Mouse (Mus musculus) stomach, embryonic 14.5 days (tissue): ENCODE measurements around the gene Nubpl. TPM values are rescaled to one million over a fixed set of nuclear protein-coding genes. Genes with fewer than 3 reads are reported as not detected.

Source experiments
- ATAC-seq: fragments of 200-750 bp; cut with Nextera tagmentation; 2 replicates; pipeline ENCODE4 v1.8.0; 2017; ENCODE audit warnings: low read depth, moderate TSS enrichment; ENCODE audit not compliant: insufficient number of reproducible peaks, insufficient read depth, low FRiP score
- H3K27ac ChIP-seq: fragments of 300-500 bp; sonication (generic); 2 replicates; pipeline ENCODE4 v1.5.1; 2014; ENCODE audit warnings: mild to moderate bottlenecking, low read length, moderate library complexity, mixed read lengths
- H3K27me3 ChIP-seq: fragments of 300-500 bp; sonication (generic); 2 replicates; pipeline ENCODE4 v1.6.1; 2014; ENCODE audit warnings: low read length, control low read depth, mixed read lengths; ENCODE audit not compliant: control insufficient read depth, insufficient read depth
- H3K36me3 ChIP-seq: fragments of 300-500 bp; sonication (generic); 2 replicates; pipeline ENCODE4 v1.6.1; 2014; ENCODE audit warnings: mild to moderate bottlenecking, control low read depth, low read length, moderate library complexity, mixed read lengths; ENCODE audit not compliant: control insufficient read depth, insufficient read depth
- H3K4me1 ChIP-seq: fragments of 300-500 bp; sonication (generic); 2 replicates; pipeline ENCODE4 v1.6.1; 2014; ENCODE audit warnings: low read length, control low read depth, mixed read lengths; ENCODE audit not compliant: control insufficient read depth, insufficient read depth
- H3K4me2 ChIP-seq: fragments of 300-500 bp; sonication (generic); replicated peaks from 2 replicates; pipeline ENCODE4 v1.6.1; 2014; ENCODE audit warnings: low read depth, low read length, control low read depth
- H3K4me3 ChIP-seq: fragments of 300-500 bp; sonication (generic); 2 replicates; pipeline ENCODE4 v1.5.1; 2014; ENCODE audit warnings: low read depth, low read length, control low read depth
- H3K9ac ChIP-seq: fragments of 300-500 bp; sonication (generic); replicated peaks from 2 replicates; pipeline ENCODE4 v1.6.1; 2014; ENCODE audit warnings: low read depth, mild to moderate bottlenecking, control low read depth, low read length, moderate library complexity, mixed read lengths
- H3K9me3 ChIP-seq: fragments of 300-500 bp; sonication (generic); 2 replicates; pipeline ENCODE4 v1.6.1; 2016; ENCODE audit warnings: low read depth, low read length, control low read depth; ENCODE audit not compliant: control insufficient read depth
- WGBS: fragments of 180-500 bp; shearing (Covaris S2); extraction: QIAGEN DNeasy Blood & Tissue Kit; methylation state at CpG from one replicate; pipeline ENCODE4 v1.1.7; 2014; 5-methylcytosine and 5-hydroxymethylcytosine counted together
- polyA plus RNA-seq: library from polyadenylated mRNA; unstranded; fragments of >200 nt; fragmentation: Nextera tagmentation; extraction: Ambion mirVana; gene quantifications from 2 replicates; pipeline ENCODE4 v1.2.1, GENCODE M21; 2014

Gene Nubpl
- polyA plus RNA-seq, 1 experiment from 2014 or later: 14.9 TPM

- no peak overlapping the region for H3K4me2 ChIP-seq
- H3K27me3 ChIP-seq: no peaks in the 10 kb centered on the region
- H3K27ac ChIP-seq: no peak overlapping the region
- WGBS: 90% methylated on average over 5 of the region's 5 CpGs
- no peaks in the 10 kb centered on the region for H3K36me3 ChIP-seq
- no peak for ATAC-seq
- no peak overlapping the region for H3K4me3 ChIP-seq
- H3K4me1 ChIP-seq: no peaks in the 10 kb centered on the region
- no peak overlapping the region for H3K9ac ChIP-seq
- no peaks in the 10 kb centered on the region for H3K9me3 ChIP-seq
These were observed 156.6 kb downstream of the Nubpl start for GRCm38 (mm10) chr12:52254089-52254488.

GRCm38 (mm10) chr12:52268131-52268530, 170.6 kb downstream of the Nubpl start:
- Histone ChIP-seq H3K9me3 (no peaks in the 10 kb centered on the region), H3K4me2 (no peak overlapping the region), H3K27ac (no peak overlapping the region), H3K9ac (no peak overlapping the region), H3K36me3 (no peaks in the 10 kb centered on the region), H3K4me1 (no peaks in the 10 kb centered on the region), H3K4me3 (no peak overlapping the region), H3K27me3 (no peaks in the 10 kb centered on the region)
- WGBS: 86% methylated on average over 2 of the region's 2 CpGs
- ATAC-seq: no peak

DNA sequence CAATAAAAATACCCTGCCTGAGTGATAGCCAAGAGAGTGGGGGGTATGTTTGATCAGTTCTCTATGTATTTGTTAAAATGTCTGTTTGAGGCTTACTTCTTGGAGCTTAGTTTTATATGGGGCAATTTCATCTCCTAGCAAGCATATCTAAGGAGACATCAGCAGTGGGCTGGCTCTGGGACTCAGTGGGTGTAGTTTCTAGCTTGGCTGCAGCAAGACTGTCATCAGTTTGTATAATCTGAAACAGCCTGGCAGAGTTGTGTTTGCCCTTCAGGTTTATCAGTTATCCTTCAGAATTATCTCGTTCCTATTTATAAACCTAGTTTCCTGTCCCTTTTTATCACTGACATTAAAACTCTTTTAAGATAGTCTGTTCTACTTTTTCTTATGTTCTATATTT, 175.3 kb downstream of the Nubpl start:
- no peak overlapping the region for H3K27ac ChIP-seq
- no peaks in the 10 kb centered on the region for H3K9me3 ChIP-seq
- no peak overlapping the region for H3K9ac ChIP-seq
- H3K4me3 ChIP-seq: no peak overlapping the region
- WGBS: 38% methylated on average over 1 of the region's 1 CpGs
- no peak overlapping the region for H3K4me2 ChIP-seq
- H3K36me3 ChIP-seq: no peaks in the 10 kb centered on the region
- no peak for ATAC-seq
- H3K27me3 ChIP-seq: no peaks in the 10 kb centered on the region
- H3K4me1 ChIP-seq: no peaks in the 10 kb centered on the region

DNA sequence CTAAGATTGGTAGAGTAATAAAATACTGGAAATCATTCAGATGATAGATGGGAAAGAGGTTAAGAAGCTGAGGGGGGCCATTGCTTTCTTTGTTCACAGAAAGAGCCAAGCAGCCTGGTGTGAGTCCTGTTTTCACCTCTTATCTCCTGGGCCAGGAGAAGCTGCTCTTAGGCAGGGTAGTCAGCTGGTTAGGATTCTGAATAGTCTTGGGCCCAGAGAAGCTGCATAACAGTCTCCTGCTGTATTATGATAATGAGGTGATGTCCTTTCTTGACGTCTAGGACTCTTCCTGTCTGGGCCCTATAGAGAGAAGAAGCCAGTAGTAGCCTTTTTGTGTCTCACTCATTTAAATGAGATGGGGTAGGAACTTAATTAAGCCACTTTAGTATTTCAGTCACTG, 178.8 kb downstream of the Nubpl start:
- H3K27ac ChIP-seq: no peak overlapping the region
- no peaks in the 10 kb centered on the region for H3K36me3 ChIP-seq
- no peaks in the 10 kb centered on the region for H3K27me3 ChIP-seq
- no peak overlapping the region for H3K4me3 ChIP-seq
- no peaks in the 10 kb centered on the region for H3K4me1 ChIP-seq
- WGBS: 29% methylated on average over 1 of the region's 1 CpGs
- H3K4me2 ChIP-seq: no peak overlapping the region
- no peak overlapping the region for H3K9ac ChIP-seq
- H3K9me3 ChIP-seq: no peaks in the 10 kb centered on the region
- no peak for ATAC-seq

DNA sequence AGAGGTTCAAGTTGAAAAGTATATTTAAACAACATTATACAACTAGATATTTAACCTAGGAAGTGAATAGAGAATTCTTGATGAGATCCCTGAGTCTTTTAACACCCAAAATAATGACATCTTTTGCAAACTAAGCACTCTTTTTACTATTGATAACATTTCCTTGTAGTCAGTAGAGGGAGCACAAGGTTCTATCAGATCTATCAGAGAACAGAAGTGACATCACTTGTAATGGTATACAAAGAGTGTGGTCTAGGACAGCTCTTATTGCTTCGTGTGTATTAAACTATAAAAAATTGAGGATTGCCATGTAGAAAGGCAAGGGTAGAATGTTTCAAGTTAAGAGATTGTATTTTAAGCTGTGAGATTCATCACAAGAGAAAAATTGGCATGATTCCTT, 183.7 kb downstream of the Nubpl start:
- H3K27ac ChIP-seq: no peak overlapping the region
- no peaks in the 10 kb centered on the region for H3K27me3 ChIP-seq
- H3K4me3 ChIP-seq: no peak overlapping the region
- no peaks in the 10 kb centered on the region for H3K9me3 ChIP-seq
- 71% methylated on average over 1 of the region's 1 CpGs for WGBS
- no peak overlapping the region for H3K9ac ChIP-seq
- H3K4me2 ChIP-seq: no peak overlapping the region
- ATAC-seq: no peak
- H3K4me1 ChIP-seq: no peaks in the 10 kb centered on the region
- H3K36me3 ChIP-seq: no peaks in the 10 kb centered on the region

DNA sequence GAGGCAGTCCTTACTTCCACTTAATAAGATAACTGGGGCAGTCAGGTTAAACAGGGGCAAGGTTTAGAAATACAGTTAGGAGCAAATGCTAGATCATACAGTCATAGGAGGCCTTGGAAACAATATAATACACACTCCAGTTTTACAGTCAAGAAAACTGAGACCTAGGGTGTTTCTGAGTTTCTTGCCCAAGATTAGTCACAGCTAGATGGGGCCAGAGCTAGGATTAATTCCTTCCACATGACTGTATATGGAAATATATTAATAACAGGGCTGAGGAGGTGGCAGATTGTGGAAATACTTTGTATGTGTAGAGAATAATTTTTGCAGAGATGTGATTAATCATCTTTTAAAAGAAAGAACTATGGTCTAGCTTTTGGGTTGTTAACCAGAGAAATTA, 186.9 kb downstream of the Nubpl start:
- no peaks in the 10 kb centered on the region for H3K9me3 ChIP-seq
- H3K4me1 ChIP-seq: peaks cover 12% of the 10 kb centered on the region; the same call in 1 of the 2 replicates
- H3K36me3 ChIP-seq: no peaks in the 10 kb centered on the region
- H3K27me3 ChIP-seq: no peaks in the 10 kb centered on the region
- no peak overlapping the region for H3K9ac ChIP-seq
- H3K27ac ChIP-seq: no peak overlapping the region
- H3K4me2 ChIP-seq: no peak overlapping the region
- H3K4me3 ChIP-seq: no peak overlapping the region
- ATAC-seq: no peak

DNA sequence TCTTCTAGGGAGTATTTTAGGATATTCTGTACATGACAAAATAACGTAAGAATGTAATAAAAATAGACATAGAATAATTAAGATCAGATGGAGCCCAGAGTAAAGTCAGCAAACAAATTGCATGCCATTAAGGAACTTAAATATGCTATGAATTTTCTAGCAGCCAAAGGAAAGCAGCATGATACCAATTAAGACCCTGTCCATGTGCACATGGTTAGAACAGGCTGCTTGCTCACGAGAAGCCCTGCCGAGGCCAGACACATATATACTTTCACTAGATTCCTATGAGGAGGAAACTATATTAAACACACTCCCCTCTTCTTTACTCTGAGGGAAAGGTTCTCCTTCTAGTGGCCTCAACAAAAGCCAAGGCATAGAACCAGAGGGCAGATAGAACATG, 189.3 kb downstream of the Nubpl start:
- Histone ChIP-seq H3K4me2 (no peak overlapping the region), H3K9ac (no peak overlapping the region), H3K4me3 (no peak overlapping the region), H3K9me3 (no peaks in the 10 kb centered on the region), H3K4me1 (peaks cover 12% of the 10 kb centered on the region; the same call in 1 of the 2 replicates), H3K27me3 (no peaks in the 10 kb centered on the region), H3K27ac (no peak overlapping the region), H3K36me3 (no peaks in the 10 kb centered on the region)
- WGBS: 85% methylated on average over 3 of the region's 3 CpGs
- ATAC-seq: no peak

DNA sequence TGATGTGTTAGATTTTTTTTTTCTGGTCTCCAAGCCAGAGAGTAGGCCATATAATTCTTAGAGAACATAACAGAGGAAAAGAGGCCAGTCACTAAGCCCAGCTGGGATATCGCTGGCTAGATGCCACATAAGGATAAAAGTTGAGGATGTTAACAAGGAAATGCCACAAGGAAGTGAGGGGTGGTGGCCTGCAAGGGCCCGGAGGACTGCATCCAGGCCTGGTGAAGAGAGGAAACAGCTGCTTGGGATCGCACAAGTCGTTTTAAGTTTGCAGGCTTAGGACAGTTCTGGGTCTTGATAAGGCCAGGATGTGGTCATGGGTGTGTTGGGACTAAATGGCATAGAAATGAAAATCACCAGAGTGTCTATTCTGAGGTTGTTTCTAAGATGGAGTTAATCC, 191.0 kb downstream of the Nubpl start:
- H3K9ac ChIP-seq: no peak overlapping the region
- H3K9me3 ChIP-seq: no peaks in the 10 kb centered on the region
- no peak overlapping the region for H3K4me2 ChIP-seq
- H3K4me1 ChIP-seq: peaks cover 12% of the 10 kb centered on the region; the same call in 1 of the 2 replicates
- 37% methylated on average over 4 of the region's 4 CpGs for WGBS
- peak overlapping the region; percentile 11; the same call in 1 of the 2 replicates for H3K27ac ChIP-seq
- peak; percentile 61; the same call in 1 of the 2 replicates for ATAC-seq
- H3K27me3 ChIP-seq: no peaks in the 10 kb centered on the region
- no peak overlapping the region for H3K4me3 ChIP-seq
- H3K36me3 ChIP-seq: no peaks in the 10 kb centered on the region

DNA sequence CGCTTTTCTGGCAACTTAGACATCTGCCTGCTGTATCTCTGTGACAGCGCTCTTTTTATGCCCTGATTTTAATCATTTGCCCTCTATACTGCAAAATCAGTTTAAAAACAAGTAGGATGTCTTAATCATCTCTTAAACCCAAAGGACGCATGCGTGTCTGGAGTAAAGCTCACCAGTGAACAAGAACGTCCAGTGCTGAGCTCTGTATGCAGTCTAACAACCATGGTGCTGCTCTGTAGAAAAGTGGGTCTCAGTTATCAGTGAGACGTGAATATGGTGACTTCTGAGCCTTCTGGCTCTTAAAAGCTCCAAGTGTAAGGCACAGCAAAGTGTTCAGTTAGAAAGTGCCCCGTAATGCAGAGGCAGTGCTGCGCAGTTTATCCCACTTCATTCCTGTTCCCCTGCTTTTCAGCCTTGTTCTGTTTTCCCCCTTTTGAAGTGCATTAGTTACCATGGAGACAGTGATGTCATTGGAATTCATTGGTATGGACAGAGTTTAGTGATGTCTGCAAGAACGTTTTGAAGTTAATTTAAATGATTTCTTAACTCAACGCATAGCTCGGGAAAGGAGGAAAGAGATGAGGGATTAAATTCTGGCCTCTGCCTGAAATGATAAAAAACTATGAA, 191.5 kb downstream of the Nubpl start:
- H3K27me3 ChIP-seq: no peaks in the 10 kb centered on the region
- H3K27ac ChIP-seq: peak overlapping the region; percentile 11; the same call in 1 of the 2 replicates
- H3K9me3 ChIP-seq: no peaks in the 10 kb centered on the region
- H3K4me2 ChIP-seq: no peak overlapping the region
- H3K4me3 ChIP-seq: no peak overlapping the region
- WGBS: 45% methylated on average over 11 of the region's 11 CpGs
- H3K36me3 ChIP-seq: no peaks in the 10 kb centered on the region
- peaks cover 12% of the 10 kb centered on the region; the same call in 1 of the 2 replicates for H3K4me1 ChIP-seq
- ATAC-seq: no peak
- H3K9ac ChIP-seq: no peak overlapping the region
